Mouse (Mus musculus): ENCODE measurements at regions not wholly inside any gene's neighbourhood (a gene's known extent, or its start where the extent isn't known, plus 50 kb on each side); places are given as distances from the start of the nearest gene placed in this dataset.

- no peak for DNase-seq (ENCODE audit: extremely low spot score in 1 of 2, low spot score in 2 of 2)
- Histone ChIP-seq H3K4me3 (no peak overlapping the region), H3K27ac (no peak overlapping the region)
- intact Hi-C loops (cut with DNase I), result no loop called here
- TF ChIP-seq CTCF (IDR thresholded peaks at IDR 0.05), result no peak
Observed at GRCm38 (mm10) chr13:5789302-5789701, 72.0 kb upstream of the Klf6 start.

- intact Hi-C loops (cut with DNase I), result no loop called here
- DNase-seq (ENCODE audit: extremely low spot score in 1 of 2, low spot score in 2 of 2), result no peak
- Histone ChIP-seq H3K27ac (no peak overlapping the region), H3K4me3 (no peak overlapping the region)
- TF ChIP-seq CTCF (IDR thresholded peaks at IDR 0.05), result no peak
Observed at GRCm38 (mm10) chr13:5802079-5802478, 59.2 kb upstream of the Klf6 start.

- TF ChIP-seq CTCF (IDR thresholded peaks at IDR 0.05), result no peak
- no peak for DNase-seq (ENCODE audit: extremely low spot score in 1 of 2, low spot score in 2 of 2)
- Histone ChIP-seq H3K4me3 (no peak overlapping the region), H3K27ac (no peak overlapping the region)
- intact Hi-C loops (cut with DNase I), result no loop called here
Observed at GRCm38 (mm10) chr13:5802826-5803225, 58.5 kb upstream of the Klf6 start.

- DNase-seq (ENCODE audit: extremely low spot score in 1 of 2, low spot score in 2 of 2), result no peak
- intact Hi-C loops (cut with DNase I), result no loop called here
- Histone ChIP-seq H3K4me3 (no peak overlapping the region), H3K27ac (no peak overlapping the region)
- no peak for TF ChIP-seq CTCF (IDR thresholded peaks at IDR 0.05)
Observed at GRCm38 (mm10) chr13:5803540-5804380, 57.5 kb upstream of the Klf6 start.

- TF ChIP-seq CTCF (IDR thresholded peaks at IDR 0.05), result no peak
- no peak for DNase-seq (ENCODE audit: extremely low spot score in 1 of 2, low spot score in 2 of 2)
- intact Hi-C loops (cut with DNase I), result no loop called here
- H3K27ac ChIP-seq, result peak overlapping the region; percentile 19; the same call in 1 of the 2 replicates
- H3K4me3 ChIP-seq, result no peak overlapping the region
Observed at GRCm38 (mm10) chr13:5804381-5804941, 56.8 kb upstream of the Klf6 start.

- no peak for DNase-seq (ENCODE audit: extremely low spot score in 1 of 2, low spot score in 2 of 2)
- Histone ChIP-seq H3K27ac (no peak overlapping the region), H3K4me3 (no peak overlapping the region)
- intact Hi-C loops (cut with DNase I), result no loop called here
- TF ChIP-seq CTCF (IDR thresholded peaks at IDR 0.05), result no peak
Observed at GRCm38 (mm10) chr13:5808380-5808779, 52.9 kb upstream of the Klf6 start.

Measured in left cerebral cortex, adult 2 months (tissue).